Mouse (Mus musculus): ENCODE measurements around the gene Bpifa1. TPM values are rescaled to one million over a fixed set of nuclear protein-coding genes. Genes with fewer than 3 reads are reported as not detected.
A peak's percentile ranks its signal among the peaks of the same experiment; 100 is the strongest.
"Not testable (repeated sequence)": the region's sequence is repeated elsewhere in the genome, so short reads cannot be mapped to it uniquely, and the experiment has no call there.

Bpifa1 gene
- polyA plus RNA-seq, 1 experiment from 2014 or later = not detected

DNA sequence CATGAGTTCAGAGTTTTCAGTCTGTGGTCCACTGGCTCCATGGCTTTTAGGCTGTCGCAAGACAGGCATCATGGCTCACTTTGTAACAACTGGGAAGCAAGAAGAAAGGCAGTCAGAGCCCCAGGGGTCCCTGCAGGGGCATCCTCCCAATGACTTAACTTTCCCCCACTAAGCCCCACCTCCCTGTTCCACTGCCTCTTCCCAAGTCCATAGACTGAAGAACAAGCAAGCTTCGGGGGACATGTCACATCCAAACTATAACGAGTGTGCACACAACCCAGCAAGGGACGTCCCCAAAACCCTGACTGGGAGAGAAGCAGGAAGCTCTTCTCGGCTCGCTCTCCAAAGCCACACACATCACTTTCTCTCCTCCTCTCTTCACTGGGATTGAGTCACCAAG, 28.9 kb downstream of the Bpifa1 start:
- Histone ChIP-seq H3K4me1 (replicated peaks; ENCODE audit: control insufficient read depth, insufficient read depth, low read length) (no peaks in the 10 kb centered on the region), H3K27me3 (ENCODE audit: control insufficient read depth, insufficient read depth, low read length) (no peaks in the 10 kb centered on the region; the same call in 1 of the 2 replicates), H3K36me3 (replicated peaks; ENCODE audit: control insufficient read depth, insufficient read depth) (no peaks in the 10 kb centered on the region), H3K4me3 (replicated peaks; ENCODE audit: low read length) (no peak overlapping the region), H3K9me3 (ENCODE audit: control insufficient read depth, low read length) (no peaks in the 10 kb centered on the region), H3K27ac (no peak overlapping the region), H3K9ac (no peak overlapping the region), H3K4me2 (replicated peaks) (no peak overlapping the region)
- ATAC-seq (ENCODE audit: low FRiP score) (no peak), DNase-seq (ENCODE audit: low spot score) (no peak)
- WGBS = 77% methylated on average over 6 of the region's 6 CpGs

DNA sequence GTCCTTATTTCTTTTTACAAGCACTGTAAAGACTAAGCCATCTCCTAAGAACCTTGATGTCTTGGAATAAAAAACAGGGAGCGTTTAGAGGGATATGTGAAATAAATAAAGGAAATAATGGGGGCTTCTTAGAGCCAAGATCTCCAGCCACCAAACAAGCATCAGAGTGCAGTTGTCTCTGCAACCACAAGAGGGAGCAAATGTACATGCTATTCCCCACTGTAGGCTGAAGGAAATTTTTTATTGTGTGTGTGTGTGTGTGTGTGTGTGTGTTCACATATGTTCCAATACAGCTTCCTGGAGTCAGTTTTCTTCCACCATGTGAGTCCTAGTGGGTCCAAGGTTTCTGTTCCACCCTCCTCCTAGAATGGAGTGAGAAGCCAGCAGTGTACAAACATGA, 30.6 kb downstream of the Bpifa1 start:
- Histone ChIP-seq H3K4me3 (replicated peaks; ENCODE audit: low read length) (no peak overlapping the region), H3K4me2 (replicated peaks) (no peak overlapping the region), H3K9me3 (ENCODE audit: control insufficient read depth, low read length) (no peaks in the 10 kb centered on the region), H3K27me3 (ENCODE audit: control insufficient read depth, insufficient read depth, low read length) (no peaks in the 10 kb centered on the region; the same call in 1 of the 2 replicates), H3K27ac (no peak overlapping the region), H3K36me3 (replicated peaks; ENCODE audit: control insufficient read depth, insufficient read depth) (no peaks in the 10 kb centered on the region), H3K9ac (no peak overlapping the region), H3K4me1 (replicated peaks; ENCODE audit: control insufficient read depth, insufficient read depth, low read length) (no peaks in the 10 kb centered on the region)
- DNase-seq (ENCODE audit: low spot score) (peak; percentile 45), ATAC-seq (ENCODE audit: low FRiP score) (no peak)
- WGBS = 44% methylated on average over 1 of the region's 1 CpGs

DNA sequence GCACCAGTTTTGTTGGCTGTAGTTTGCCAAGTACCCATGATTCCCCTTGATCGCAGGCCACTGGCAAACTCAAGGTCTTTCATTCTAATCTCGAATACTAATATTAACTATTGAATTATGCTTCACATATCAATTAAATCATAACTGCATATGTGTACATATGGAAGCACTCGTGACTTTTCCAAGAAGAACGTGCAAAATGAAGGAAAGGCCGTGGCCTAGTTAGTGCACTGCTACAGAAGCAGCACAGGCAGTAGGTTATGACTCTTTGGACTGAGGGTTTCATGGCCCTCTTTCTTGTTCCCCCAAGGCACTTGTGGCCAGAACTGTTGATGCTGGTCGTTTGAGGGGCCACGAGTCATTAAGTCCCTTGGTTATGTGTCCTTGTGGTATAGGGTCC, 39.2 kb downstream of the Bpifa1 start:
- H3K4me1 ChIP-seq (replicated peaks; ENCODE audit: control insufficient read depth, insufficient read depth, low read length) = not testable (repeated sequence)

DNA sequence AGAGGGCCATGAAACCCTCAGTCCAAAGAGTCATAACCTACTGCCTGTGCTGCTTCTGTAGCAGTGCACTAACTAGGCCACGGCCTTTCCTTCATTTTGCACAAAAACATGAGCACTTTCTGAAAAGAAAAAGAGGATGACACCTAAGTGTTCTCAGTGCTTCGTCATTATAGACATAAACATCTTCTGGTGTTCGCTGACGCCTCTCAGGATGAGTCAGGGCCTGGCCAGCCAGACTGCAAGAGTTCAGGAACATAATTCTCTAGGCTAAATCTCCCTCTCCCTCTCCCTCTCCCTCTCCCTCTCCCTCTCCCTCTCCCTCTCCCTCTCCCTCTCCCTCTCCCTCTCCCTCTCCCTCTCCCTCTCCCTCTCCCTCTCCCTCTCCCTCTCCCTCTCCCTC, 40.4 kb downstream of the Bpifa1 start:
- not testable (repeated sequence) for H3K27me3 ChIP-seq (ENCODE audit: control insufficient read depth, insufficient read depth, low read length); ATAC-seq (ENCODE audit: low FRiP score); DNase-seq (ENCODE audit: low spot score); H3K9me3 ChIP-seq (ENCODE audit: control insufficient read depth, low read length); H3K27ac ChIP-seq; H3K36me3 ChIP-seq (replicated peaks; ENCODE audit: control insufficient read depth, insufficient read depth); H3K4me3 ChIP-seq (replicated peaks; ENCODE audit: low read length); H3K4me2 ChIP-seq (replicated peaks); H3K4me1 ChIP-seq (replicated peaks; ENCODE audit: control insufficient read depth, insufficient read depth, low read length); H3K9ac ChIP-seq
- WGBS = 84% methylated on average over 4 of the region's 4 CpGs

More for the DNA sequence above, 39.2 kb downstream of the Bpifa1 start:
- H3K36me3 ChIP-seq (replicated peaks; ENCODE audit: control insufficient read depth, insufficient read depth); DNase-seq (ENCODE audit: low spot score); ATAC-seq (ENCODE audit: low FRiP score); H3K4me2 ChIP-seq (replicated peaks); H3K9ac ChIP-seq; H3K4me3 ChIP-seq (replicated peaks; ENCODE audit: low read length); H3K27me3 ChIP-seq (ENCODE audit: control insufficient read depth, insufficient read depth, low read length); H3K9me3 ChIP-seq (ENCODE audit: control insufficient read depth, low read length); H3K27ac ChIP-seq: not testable (repeated sequence)
- WGBS = 85% methylated on average over 7 of the region's 7 CpGs

DNA sequence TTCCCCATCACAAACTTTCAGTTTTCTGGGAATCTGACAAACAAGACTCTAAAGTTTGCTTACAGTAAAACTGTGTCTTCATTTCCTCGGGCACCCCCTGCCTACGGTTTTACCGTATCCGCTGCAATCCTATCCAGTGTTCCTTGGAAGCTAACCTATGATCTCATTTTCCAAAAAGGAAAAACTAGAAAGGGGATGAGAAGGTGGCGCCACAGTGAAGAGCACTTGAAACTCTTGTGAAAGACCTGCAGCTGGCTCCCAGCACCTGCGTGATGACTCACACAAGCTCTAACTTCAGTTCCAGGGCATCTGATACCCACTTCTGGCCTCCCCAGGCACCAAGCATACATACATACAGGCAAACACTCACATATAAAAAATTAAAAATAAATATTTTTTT, 42.6 kb downstream of the Bpifa1 start:
- H3K4me2 ChIP-seq (replicated peaks) = no peak overlapping the region
- H3K27me3 ChIP-seq (ENCODE audit: control insufficient read depth, insufficient read depth, low read length) = no peaks in the 10 kb centered on the region
- WGBS = 91% methylated on average over 6 of the region's 6 CpGs
- H3K4me3 ChIP-seq (replicated peaks; ENCODE audit: low read length) = no peak overlapping the region
- H3K9ac ChIP-seq = no peak overlapping the region
- no peaks in the 10 kb centered on the region for H3K4me1 ChIP-seq (replicated peaks; ENCODE audit: control insufficient read depth, insufficient read depth, low read length)
- ATAC-seq (ENCODE audit: low FRiP score) = no peak
- H3K36me3 ChIP-seq (replicated peaks; ENCODE audit: control insufficient read depth, insufficient read depth) = no peaks in the 10 kb centered on the region
- H3K9me3 ChIP-seq (ENCODE audit: control insufficient read depth, low read length) = no peaks in the 10 kb centered on the region
- no peak overlapping the region for H3K27ac ChIP-seq
- no peak for DNase-seq (ENCODE audit: low spot score)

DNA sequence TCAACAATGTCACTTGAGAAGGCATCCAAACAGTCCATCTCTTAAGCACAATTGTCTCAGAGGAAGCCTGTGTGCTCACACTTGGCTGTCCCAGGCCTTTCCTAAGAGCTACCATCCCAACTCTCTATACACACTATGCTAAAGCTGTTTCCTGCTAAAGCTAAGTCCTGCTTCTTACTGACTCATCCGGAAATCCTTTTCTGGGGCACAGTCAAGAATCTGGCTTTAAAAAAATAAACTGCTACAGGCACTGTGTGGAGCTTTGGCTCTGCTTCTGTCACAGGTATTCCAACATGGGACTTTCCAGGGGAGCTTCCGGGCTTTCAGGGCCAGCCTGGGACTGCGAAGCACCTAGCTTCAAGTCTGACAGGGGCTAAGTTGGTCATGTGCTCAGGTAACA, 43.1 kb downstream of the Bpifa1 start:
- 89% methylated on average over 3 of the region's 3 CpGs for WGBS
- DNase-seq (ENCODE audit: low spot score) (no peak), ATAC-seq (ENCODE audit: low FRiP score) (no peak)

DNA sequence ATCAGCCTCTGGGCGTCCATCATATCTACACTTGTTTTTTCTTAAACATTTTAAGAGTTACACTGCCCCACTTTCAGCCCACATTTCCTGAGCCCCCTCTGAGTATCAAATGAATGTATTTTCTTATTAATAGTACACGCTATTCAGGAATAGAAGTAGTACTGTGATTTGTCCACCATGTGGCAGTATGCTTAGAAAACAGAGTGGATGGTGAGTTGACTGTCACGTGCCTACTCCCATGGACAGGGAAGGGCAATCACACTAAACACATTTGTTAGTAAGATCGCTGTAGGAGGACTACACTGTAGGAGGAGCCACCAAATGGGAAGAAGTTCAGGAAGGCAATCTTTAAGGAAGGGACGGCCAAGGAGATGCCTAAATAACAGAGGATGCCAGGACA, 44.8 kb downstream of the Bpifa1 start:
- H3K4me1 ChIP-seq (replicated peaks; ENCODE audit: control insufficient read depth, insufficient read depth, low read length) = no peaks in the 10 kb centered on the region
- H3K36me3 ChIP-seq (replicated peaks; ENCODE audit: control insufficient read depth, insufficient read depth) = no peaks in the 10 kb centered on the region
- H3K27ac ChIP-seq = no peak overlapping the region
- no peak overlapping the region for H3K4me3 ChIP-seq (replicated peaks; ENCODE audit: low read length)
- H3K9ac ChIP-seq = no peak overlapping the region
- 46% methylated on average over 5 of the region's 5 CpGs for WGBS
- DNase-seq (ENCODE audit: low spot score) (no peak), ATAC-seq (ENCODE audit: low FRiP score) (no peak)
- H3K27me3 ChIP-seq (ENCODE audit: control insufficient read depth, insufficient read depth, low read length) = no peaks in the 10 kb centered on the region
- H3K9me3 ChIP-seq (ENCODE audit: control insufficient read depth, low read length) = no peaks in the 10 kb centered on the region
- no peak overlapping the region for H3K4me2 ChIP-seq (replicated peaks)

More for the DNA sequence above, 43.1 kb downstream of the Bpifa1 start:
- H3K27ac ChIP-seq = no peak overlapping the region
- no peak overlapping the region for H3K9ac ChIP-seq
- H3K4me1 ChIP-seq (replicated peaks; ENCODE audit: control insufficient read depth, insufficient read depth, low read length) = no peaks in the 10 kb centered on the region
- no peaks in the 10 kb centered on the region for H3K27me3 ChIP-seq (ENCODE audit: control insufficient read depth, insufficient read depth, low read length)
- no peaks in the 10 kb centered on the region for H3K9me3 ChIP-seq (ENCODE audit: control insufficient read depth, low read length)
- H3K4me3 ChIP-seq (replicated peaks; ENCODE audit: low read length) = no peak overlapping the region
- H3K4me2 ChIP-seq (replicated peaks) = no peak overlapping the region
- no peaks in the 10 kb centered on the region for H3K36me3 ChIP-seq (replicated peaks; ENCODE audit: control insufficient read depth, insufficient read depth)

DNA sequence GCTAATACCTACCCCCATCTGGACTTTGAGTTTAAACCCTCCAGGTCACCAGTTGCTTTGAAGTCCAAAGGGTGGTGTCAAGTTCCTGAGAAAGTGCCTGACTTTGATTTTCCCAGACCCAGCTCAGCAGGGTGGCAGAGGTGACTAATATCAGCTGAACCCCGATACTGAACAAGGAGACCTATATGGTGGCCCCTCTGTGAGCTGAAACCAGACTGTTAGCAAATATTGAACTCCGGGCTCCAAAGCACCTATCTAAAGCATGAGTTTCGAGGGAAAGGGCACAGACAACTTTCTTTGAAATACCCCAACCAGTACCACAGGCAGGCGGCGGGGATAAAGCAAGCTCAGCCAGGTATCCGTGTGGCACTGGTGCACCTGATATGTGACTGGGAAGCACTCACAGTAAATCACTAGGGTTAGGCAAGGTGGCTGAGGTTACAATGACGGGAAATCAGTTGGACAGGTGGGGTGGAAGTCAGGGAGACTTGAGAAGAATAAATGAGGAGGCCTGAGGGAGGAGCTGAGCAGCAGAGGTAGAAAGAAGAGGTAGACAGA, 47.3 kb downstream of the Bpifa1 start:
- H3K4me1 ChIP-seq (replicated peaks; ENCODE audit: control insufficient read depth, insufficient read depth, low read length) = no peaks in the 10 kb centered on the region
- no peak for ATAC-seq (ENCODE audit: low FRiP score)
- WGBS = 84% methylated on average over 7 of the region's 7 CpGs
- H3K4me3 ChIP-seq (replicated peaks; ENCODE audit: low read length) = no peak overlapping the region
- no peak overlapping the region for H3K27ac ChIP-seq
- no peaks in the 10 kb centered on the region for H3K27me3 ChIP-seq (ENCODE audit: control insufficient read depth, insufficient read depth, low read length)
- no peak overlapping the region for H3K4me2 ChIP-seq (replicated peaks)
- H3K9me3 ChIP-seq (ENCODE audit: control insufficient read depth, low read length) = no peaks in the 10 kb centered on the region
- no peak overlapping the region for H3K9ac ChIP-seq
- no peaks in the 10 kb centered on the region for H3K36me3 ChIP-seq (replicated peaks; ENCODE audit: control insufficient read depth, insufficient read depth)
- no peak for DNase-seq (ENCODE audit: low spot score)

DNA sequence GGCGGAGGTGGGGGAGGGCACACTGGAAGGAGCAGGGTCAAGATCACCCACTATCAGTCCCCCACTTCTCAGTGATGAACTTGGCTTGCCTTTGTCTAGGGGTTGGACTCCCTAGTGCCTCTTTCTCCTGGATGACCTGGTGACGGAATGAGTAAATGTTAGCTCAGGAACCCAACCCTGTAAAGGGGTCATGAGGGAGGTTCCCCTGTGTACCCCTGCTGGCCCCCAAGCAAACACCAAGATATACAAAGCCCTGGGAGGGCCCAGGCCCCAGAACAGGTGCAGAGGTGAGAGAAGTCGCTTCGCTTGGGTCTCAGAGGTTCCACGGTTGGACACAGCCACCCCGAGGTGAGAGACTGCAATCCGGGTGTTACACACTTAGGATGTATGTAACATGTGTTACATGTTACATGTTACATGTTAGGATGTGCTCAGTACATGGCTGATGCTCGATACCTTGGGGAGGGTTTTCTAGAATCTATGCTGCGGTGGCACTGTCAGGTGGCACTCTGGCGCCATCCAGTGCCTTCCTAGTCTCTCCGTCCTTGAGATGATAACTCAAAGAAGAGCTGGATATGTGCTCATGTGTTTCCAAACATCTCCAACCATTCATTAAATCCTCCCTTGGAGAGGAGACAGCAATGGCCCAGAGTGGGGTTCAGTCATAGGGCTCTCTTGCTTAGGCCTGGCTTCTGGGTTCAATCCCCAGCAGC, 48.0 kb downstream of the Bpifa1 start, which contains the start of gene Bpifb1:
Gene Bpifb1, plus strand, starts transcription at position 273 of the 713 bp plus-strand sequence.
- no peaks in the 10 kb centered on the region for H3K36me3 ChIP-seq (replicated peaks; ENCODE audit: control insufficient read depth, insufficient read depth)
- H3K27me3 ChIP-seq (ENCODE audit: control insufficient read depth, insufficient read depth, low read length) = no peaks in the 10 kb centered on the region
- no peak within 1 kb of the TSS for H3K4me2 ChIP-seq (replicated peaks)
- no peak within 1 kb of the TSS for H3K27ac ChIP-seq
- H3K9me3 ChIP-seq (ENCODE audit: control insufficient read depth, low read length) = no peaks in the 10 kb centered on the region
- H3K4me3 ChIP-seq (replicated peaks; ENCODE audit: low read length) = no peak within 1 kb of the TSS
- DNase-seq (ENCODE audit: low spot score) (no peak), ATAC-seq (ENCODE audit: low FRiP score) (no peak)
- no peaks in the 10 kb centered on the region for H3K4me1 ChIP-seq (replicated peaks; ENCODE audit: control insufficient read depth, insufficient read depth, low read length)
- H3K9ac ChIP-seq = no peak within 1 kb of the TSS
- WGBS = 87% methylated on average over 11 of the region's 11 CpGs
